Mouse (Mus musculus): ENCODE measurements at regions not wholly inside any gene's neighbourhood (a gene's known extent, or its start where the extent isn't known, plus 50 kb on each side); places are given as distances from the start of the nearest gene placed in this dataset.

- no peak for ATAC-seq (replicated peaks; ENCODE audit: low FRiP score, low TSS enrichment, low read depth)
- H3K27me3 ChIP-seq (replicated peaks; ENCODE audit: control insufficient read depth, insufficient read depth, low read length) = no peaks in the 10 kb centered on the region
- DNase-seq (ENCODE audit: low spot score) = no peak
- no peak overlapping the region for H3K4me2 ChIP-seq (ENCODE audit: low read length)
- H3K9ac ChIP-seq (ENCODE audit: low read length) = no peak overlapping the region
- H3K4me1 ChIP-seq (replicated peaks; ENCODE audit: control insufficient read depth, insufficient read depth, low read length) = no peaks in the 10 kb centered on the region
- H3K27ac ChIP-seq (ENCODE audit: low read depth) = no peak overlapping the region
- no peaks in the 10 kb centered on the region for H3K36me3 ChIP-seq (ENCODE audit: control insufficient read depth, insufficient read depth, low read length)
- WGBS = 76% methylated on average over 11 of the region's 11 CpGs
- H3K4me3 ChIP-seq (ENCODE audit: low read depth, low read length) = no peak overlapping the region
- H3K9me3 ChIP-seq (ENCODE audit: control insufficient read depth, low read length) = no peaks in the 10 kb centered on the region
Measured at GRCm38 (mm10) chr13:111204580-111205285, 50.1 kb upstream of the Actbl2 start.
